Mouse (Mus musculus): ENCODE results near the gene Syt15. TPM values are rescaled to one million over a fixed set of nuclear protein-coding genes. Genes with fewer than 3 reads are reported as not detected.

The Syt15 gene
- polyA plus RNA-seq (2021; fragmentation: Nextera tagmentation) = 0.21 and 0.29 TPM in 2 replicates
- long read RNA-seq, experiment 1, partial matches to known transcripts = 0 of 2 reads
- long read RNA-seq, experiment 1, other reads (novel, unspliced or antisense) = 2 of 2 reads
- long read RNA-seq, experiment 2 = 0 reads

DNA sequence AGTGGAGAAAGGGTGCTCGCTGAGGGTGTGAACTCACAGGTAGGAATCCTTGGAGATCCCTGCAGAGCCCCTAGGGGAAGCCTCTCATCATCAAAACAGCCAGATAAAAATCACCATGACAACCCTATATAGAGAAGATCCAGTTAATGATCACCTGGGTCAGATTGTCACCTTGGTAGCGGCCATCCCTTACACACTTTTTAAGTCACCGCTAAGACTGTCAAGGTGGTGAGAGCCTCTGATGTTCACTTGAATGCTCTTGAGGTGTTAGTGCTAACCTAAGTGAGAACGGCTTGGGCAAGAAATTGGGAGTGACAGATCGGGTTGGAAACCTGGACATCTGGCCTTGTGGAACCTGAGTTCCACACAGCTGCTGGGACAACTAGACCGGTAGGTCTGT, at the start of gene Syt15:
Gene Syt15 (plus strand): TSS at position 301 of the 400 bp plus-strand sequence.

GRCm38 (mm10) chr14:34201231-34202035, 18.0 kb upstream of the Syt15 start, which contains the start of gene Gprin2:
TSS of gene Gprin2 (minus strand) at chr14:34201653.

Other genes starting within 250 kb of the Syt15 start
- 0.80 and 1.7 TPM in 2 replicates for gene Zfp488, start 240.8 kb upstream of the Syt15 start, polyA plus RNA-seq (2021; fragmentation: Nextera tagmentation)
- gene Gm30083, start 204.4 kb upstream of the Syt15 start, polyA plus RNA-seq (2021; fragmentation: Nextera tagmentation) = not detected in 2 replicates
- not detected in 2 replicates for gene Gm5460, start 202.8 kb upstream of the Syt15 start, polyA plus RNA-seq (2021; fragmentation: Nextera tagmentation)
- not detected in 2 replicates for gene Antxrl, start 166.9 kb upstream of the Syt15 start, polyA plus RNA-seq (2021; fragmentation: Nextera tagmentation)
- 0.45 and 0.92 TPM in 2 replicates for gene Anxa8, start 133.6 kb upstream of the Syt15 start, polyA plus RNA-seq (2021; fragmentation: Nextera tagmentation)
- not detected in 2 replicates for gene A630023A22Rik, start 116.8 kb upstream of the Syt15 start, polyA plus RNA-seq (2021; fragmentation: Nextera tagmentation)
- not detected in 2 replicates for gene Npy4r, start 67.1 kb upstream of the Syt15 start, polyA plus RNA-seq (2021; fragmentation: Nextera tagmentation)
- 0.16 and 0.66 TPM in 2 replicates for gene Gprin2, start 17.9 kb upstream of the Syt15 start, polyA plus RNA-seq (2021; fragmentation: Nextera tagmentation)
- 5.1 and 8.6 TPM in 2 replicates for gene Shld2, start 90.9 kb downstream of the Syt15 start, polyA plus RNA-seq (2021; fragmentation: Nextera tagmentation)
- 55.7 and 67.9 TPM in 2 replicates for gene Glud1, start 91.1 kb downstream of the Syt15 start, polyA plus RNA-seq (2021; fragmentation: Nextera tagmentation)
- 0.50 TPM in 1 of 2 replicates, not detected in the other for gene Fam25c, start 135.8 kb downstream of the Syt15 start, polyA plus RNA-seq (2021; fragmentation: Nextera tagmentation)
- gene Sncg, start 155.2 kb downstream of the Syt15 start, polyA plus RNA-seq (2021; fragmentation: Nextera tagmentation) = 3.8 and 5.9 TPM in 2 replicates
- gene Mmrn2, start 155.9 kb downstream of the Syt15 start, polyA plus RNA-seq (2021; fragmentation: Nextera tagmentation) = 1.1 and 1.2 TPM in 2 replicates